Mouse (Mus musculus): ENCODE measurements around the gene Pcdh7. TPM values are rescaled to one million over a fixed set of nuclear protein-coding genes. Genes with fewer than 3 reads are reported as not detected.

Pcdh7 gene
- total and polyA plus RNA-seq, 3 experiments: not detected

DNA sequence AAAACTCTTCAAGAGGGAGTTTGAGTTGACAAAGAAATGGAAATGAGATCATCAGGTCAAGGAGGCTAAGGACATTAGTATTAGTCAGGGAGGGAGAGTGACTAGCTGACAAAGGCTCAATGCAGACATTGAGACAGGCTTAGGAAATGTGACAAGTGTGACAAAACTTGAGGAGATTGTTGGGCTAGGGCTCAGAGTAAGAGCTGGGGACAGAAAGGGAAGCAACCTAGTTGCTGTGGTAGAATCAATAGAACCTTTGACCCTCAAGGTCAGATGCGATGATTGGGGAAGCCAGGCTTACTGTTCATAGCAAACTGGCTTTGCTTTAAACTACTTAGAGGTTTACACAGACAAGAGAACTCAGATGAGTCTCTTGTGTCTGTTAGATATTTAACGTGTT is 303.6 kb downstream of the Pcdh7 start:
- no peak overlapping the region for H3K9ac ChIP-seq (ENCODE audit: control insufficient read depth, low read depth, low read length, poor library complexity, severe bottlenecking)
- no peaks in the 10 kb centered on the region for H3K27me3 ChIP-seq (ENCODE audit: control insufficient read depth in 1 of 2, insufficient read depth in 2 of 2, low read length in 2 of 2)
- H3K27ac ChIP-seq (ENCODE audit: control insufficient read depth, low read depth, low read length): no peak overlapping the region
- no peak overlapping the region for H3K4me3 ChIP-seq (ENCODE audit: control insufficient read depth in 1 of 2, insufficient read depth in 1 of 2, low read depth in 2 of 2, low read length in 2 of 2)
- no peaks in the 10 kb centered on the region for H3K9me3 ChIP-seq (replicated peaks; ENCODE audit: insufficient read depth, low read length)
- no peaks in the 10 kb centered on the region for H3K36me3 ChIP-seq (ENCODE audit: control insufficient read depth in 1 of 2, insufficient read depth in 2 of 2, low read length in 2 of 2)
- H3K79me2 ChIP-seq (ENCODE audit: control insufficient read depth, insufficient read depth, low read length, poor library complexity): no peaks in the 10 kb centered on the region
- H3K4me1 ChIP-seq (ENCODE audit: control insufficient read depth in 1 of 2, insufficient read depth in 2 of 2, low read length in 2 of 2): no peaks in the 10 kb centered on the region
- TF ChIP-seq HCFC1 (IDR thresholded peaks at IDR 0.05; ENCODE audit: low read depth, low read length) (no peak), MEF2A (IDR thresholded peaks at IDR 0.05; ENCODE audit: extremely low read depth, insufficient replicate concordance, low read depth, low read length, poor library complexity, severe bottlenecking) (no peak), USF2 (IDR thresholded peaks at IDR 0.05; ENCODE audit: borderline replicate concordance in 1 of 2, insufficient read depth in 1 of 2, low read depth in 1 of 2, low read length in 2 of 2) (no peak), ZKSCAN1 (IDR thresholded peaks at IDR 0.05; ENCODE audit: low read depth, low read length) (no peak), NRF1 (IDR thresholded peaks at IDR 0.05; ENCODE audit: insufficient read depth, low read depth, low read length, poor library complexity, severe bottlenecking) (no peak), POLR2AphosphoS2 (IDR thresholded peaks at IDR 0.05; ENCODE audit: low read length) (no peak), CTCF (IDR thresholded peaks at IDR 0.05 in 2 of 3, conservative IDR thresholded peaks at IDR 0.05 in 1 of 3; ENCODE audit: control insufficient read depth in 1 of 3, insufficient read depth in 1 of 3, low read depth in 2 of 3, low read length in 3 of 3, poor library complexity in 1 of 3, severe bottlenecking in 1 of 3) (no peak), ZNF384 (IDR thresholded peaks at IDR 0.05; ENCODE audit: low read depth, low read length) (no peak), POLR2A (IDR thresholded peaks at IDR 0.05; ENCODE audit: control insufficient read depth in 1 of 2, insufficient read depth in 1 of 2, low read depth in 1 of 2, low read length in 2 of 2, poor library complexity in 1 of 2) (no peak), MYB (IDR thresholded peaks at IDR 0.05; ENCODE audit: low read depth, low read length) (no peak), CHD2 (IDR thresholded peaks at IDR 0.05; ENCODE audit: low read length) (no peak), TBP (IDR thresholded peaks at IDR 0.05; ENCODE audit: low read depth, low read length) (no peak), TCF12 (IDR thresholded peaks at IDR 0.05; ENCODE audit: low read depth, low read length) (no peak), GABPA (IDR thresholded peaks at IDR 0.05; ENCODE audit: low read depth, low read length) (no peak), EP300 (IDR thresholded peaks at IDR 0.05; ENCODE audit: low read depth in 1 of 2, low read length in 2 of 2) (no peak), MAFK (IDR thresholded peaks at IDR 0.05; ENCODE audit: borderline replicate concordance, low read depth, low read length) (no peak), GATA1 (IDR thresholded peaks at IDR 0.05; ENCODE audit: low read depth, low read length) (no peak), SIN3A (IDR thresholded peaks at IDR 0.05; ENCODE audit: low read length) (no peak), BHLHE40 (IDR thresholded peaks at IDR 0.05; ENCODE audit: borderline replicate concordance, low read depth, low read length) (no peak), MXI1 (IDR thresholded peaks at IDR 0.05; ENCODE audit: low read depth, low read length) (no peak)
- no peak for DNase-seq (ENCODE audit: low read depth, low spot score)

DNA sequence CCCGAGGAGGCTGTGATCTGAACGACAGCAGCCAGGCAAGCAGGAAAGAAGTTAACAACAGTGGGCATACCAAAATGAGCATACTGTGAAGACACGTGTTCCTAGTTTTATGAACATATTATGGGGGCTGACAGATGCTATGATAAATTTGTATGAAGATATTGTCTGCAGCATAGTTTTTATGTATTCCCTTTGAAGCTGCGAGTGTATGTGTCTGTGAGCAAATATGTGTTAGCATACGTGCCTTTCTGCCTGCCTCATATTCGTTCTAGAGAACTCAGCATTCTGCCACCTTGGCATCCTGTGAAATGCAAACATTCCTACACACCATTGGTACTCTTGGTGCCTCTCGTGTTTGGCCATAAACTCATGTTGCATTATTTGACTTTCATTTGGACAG is 307.4 kb downstream of the Pcdh7 start:
- no peak overlapping the region for H3K27ac ChIP-seq (ENCODE audit: control insufficient read depth, low read depth, low read length)
- H3K79me2 ChIP-seq (ENCODE audit: control insufficient read depth, insufficient read depth, low read length, poor library complexity): no peaks in the 10 kb centered on the region
- H3K4me3 ChIP-seq (ENCODE audit: control insufficient read depth in 1 of 2, insufficient read depth in 1 of 2, low read depth in 2 of 2, low read length in 2 of 2): no peak overlapping the region
- H3K4me1 ChIP-seq (ENCODE audit: control insufficient read depth in 1 of 2, insufficient read depth in 2 of 2, low read length in 2 of 2): no peaks in the 10 kb centered on the region
- no peaks in the 10 kb centered on the region for H3K27me3 ChIP-seq (ENCODE audit: control insufficient read depth in 1 of 2, insufficient read depth in 2 of 2, low read length in 2 of 2)
- no peak for TF ChIP-seq RCOR1 (IDR thresholded peaks at IDR 0.05; ENCODE audit: low read depth, low read length)
- no peak for TF ChIP-seq ZNF384 (IDR thresholded peaks at IDR 0.05; ENCODE audit: low read depth, low read length)
- no peak for TF ChIP-seq E2F4 (IDR thresholded peaks at IDR 0.05; ENCODE audit: borderline replicate concordance, low read depth, low read length)
- TF ChIP-seq POLR2A (IDR thresholded peaks at IDR 0.05; ENCODE audit: control insufficient read depth in 1 of 2, insufficient read depth in 1 of 2, low read depth in 1 of 2, low read length in 2 of 2, poor library complexity in 1 of 2): no peak
- TF ChIP-seq USF2 (IDR thresholded peaks at IDR 0.05; ENCODE audit: borderline replicate concordance in 1 of 2, insufficient read depth in 1 of 2, low read depth in 1 of 2, low read length in 2 of 2): no peak
- TF ChIP-seq GATA1 (IDR thresholded peaks at IDR 0.05; ENCODE audit: low read depth, low read length): no peak
- TF ChIP-seq POLR2AphosphoS2 (IDR thresholded peaks at IDR 0.05; ENCODE audit: low read length): no peak
- TF ChIP-seq MAZ (IDR thresholded peaks at IDR 0.05; ENCODE audit: low read depth, low read length): no peak
- TF ChIP-seq TBP (IDR thresholded peaks at IDR 0.05; ENCODE audit: low read depth, low read length): no peak
- no peak for TF ChIP-seq SMC3 (IDR thresholded peaks at IDR 0.05; ENCODE audit: low read depth, low read length)
- TF ChIP-seq ZC3H11A (IDR thresholded peaks at IDR 0.05; ENCODE audit: low read depth, low read length): no peak
- no peak for TF ChIP-seq SIN3A (IDR thresholded peaks at IDR 0.05; ENCODE audit: low read length)
- no peak for TF ChIP-seq MXI1 (IDR thresholded peaks at IDR 0.05; ENCODE audit: low read depth, low read length)
- TF ChIP-seq JUND (IDR thresholded peaks at IDR 0.05; ENCODE audit: low read depth, low read length): no peak
- no peak for TF ChIP-seq MYC (IDR thresholded peaks at IDR 0.05; ENCODE audit: low read depth, low read length)
- no peak for TF ChIP-seq MAFK (IDR thresholded peaks at IDR 0.05; ENCODE audit: borderline replicate concordance, low read depth, low read length)
- TF ChIP-seq HCFC1 (IDR thresholded peaks at IDR 0.05; ENCODE audit: low read depth, low read length): no peak
- no peak for TF ChIP-seq ETS1 (IDR thresholded peaks at IDR 0.05; ENCODE audit: low read depth, low read length)
- no peak for TF ChIP-seq UBTF (IDR thresholded peaks at IDR 0.05; ENCODE audit: borderline replicate concordance, insufficient read depth, low read depth, low read length)
- TF ChIP-seq KAT2A (conservative IDR thresholded peaks at IDR 0.05; ENCODE audit: low read depth, low read length): no peak
- DNase-seq (ENCODE audit: low read depth, low spot score): no peak
- H3K36me3 ChIP-seq (ENCODE audit: control insufficient read depth in 1 of 2, insufficient read depth in 2 of 2, low read length in 2 of 2): no peaks in the 10 kb centered on the region
- no peaks in the 10 kb centered on the region for H3K9me3 ChIP-seq (replicated peaks; ENCODE audit: insufficient read depth, low read length)
- H3K9ac ChIP-seq (ENCODE audit: control insufficient read depth, low read depth, low read length, poor library complexity, severe bottlenecking): no peak overlapping the region

Measured in MEL (cell line).